Mouse (Mus musculus) T-cell, adult 2 months (primary cell): Measurements from ENCODE around the gene Rab40c.
A peak's percentile ranks its signal among the peaks of the same experiment; 100 is the strongest.

ENCODE experiments used
- DNase-seq: peaks from one replicate; pipeline ENCODE4 v3.0.0; 2022; ENCODE audit warnings: low spot score

Gene Rab40c

DNA sequence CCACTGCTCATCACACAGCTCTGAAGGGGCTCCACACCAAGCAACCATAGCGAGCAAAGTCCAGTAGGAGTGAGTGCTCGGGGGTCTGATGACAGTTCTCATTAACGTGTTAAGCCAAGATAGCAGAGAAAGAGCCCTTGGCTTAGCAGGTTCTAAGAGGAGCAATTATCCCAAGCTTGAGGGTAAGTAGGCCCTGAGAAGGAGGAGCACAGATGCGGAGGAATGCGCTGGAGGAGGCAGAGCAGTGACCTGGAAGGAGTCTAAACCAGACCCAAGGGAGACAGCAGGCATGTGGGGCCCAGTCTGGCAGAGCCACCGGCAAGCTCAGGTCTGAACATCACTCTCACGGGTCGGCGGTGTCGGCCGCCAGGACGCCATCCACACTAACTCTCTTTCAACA lies 23.6 kb downstream of the Rab40c start:
- DNase-seq = no peak

DNA sequence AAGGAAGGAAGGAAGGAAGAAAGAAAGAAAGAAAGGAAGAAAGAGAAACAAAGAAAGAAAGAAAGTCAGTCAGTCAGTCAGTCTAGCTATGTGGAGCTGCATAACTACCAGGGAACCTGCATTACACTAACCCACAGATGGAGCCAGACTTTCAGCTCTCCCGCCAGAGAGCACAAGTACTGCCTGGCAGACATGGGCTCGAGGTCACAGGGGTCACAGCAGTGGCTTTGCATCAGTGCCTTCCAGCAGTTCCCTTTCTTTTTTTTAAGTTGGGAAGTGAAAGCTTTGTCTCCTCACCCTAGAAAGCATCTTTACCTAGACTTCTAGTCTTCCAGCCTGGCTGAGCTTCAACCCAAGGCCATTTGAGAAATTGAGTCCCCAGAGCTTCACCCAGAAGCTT lies 24.1 kb downstream of the Rab40c start:
- DNase-seq = no peak

DNA sequence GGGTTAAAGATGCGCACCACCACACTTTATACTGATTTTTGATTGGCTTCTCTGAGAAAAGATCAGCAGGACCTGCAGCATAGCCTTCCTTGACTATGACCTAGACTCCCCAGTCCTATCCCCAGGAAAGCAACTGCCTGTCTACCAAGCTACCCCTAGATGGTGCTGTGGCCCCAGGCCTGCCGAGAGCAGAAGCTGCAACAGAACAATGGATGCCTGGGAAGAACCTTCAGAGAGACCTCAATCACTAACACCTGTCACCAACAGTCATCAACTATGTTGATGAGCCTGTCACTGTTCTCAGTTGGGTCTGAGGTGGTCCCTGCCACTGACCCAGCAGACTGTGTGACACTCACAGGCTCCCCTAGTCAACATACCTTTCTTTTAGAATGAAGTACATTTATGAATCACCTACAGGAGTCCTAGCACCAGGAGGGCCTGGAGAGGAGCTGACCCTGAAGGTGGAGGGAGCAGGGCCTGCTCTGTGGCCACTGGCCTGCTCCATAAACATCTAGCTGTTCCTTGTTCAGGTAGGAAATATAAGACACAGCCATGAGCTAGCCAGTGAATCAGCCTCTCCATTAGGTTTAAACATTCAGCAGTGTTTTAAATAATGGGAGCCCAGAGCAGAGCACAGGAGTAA lies 25.4 kb downstream of the Rab40c start:
- DNase-seq = peak; percentile 73

DNA sequence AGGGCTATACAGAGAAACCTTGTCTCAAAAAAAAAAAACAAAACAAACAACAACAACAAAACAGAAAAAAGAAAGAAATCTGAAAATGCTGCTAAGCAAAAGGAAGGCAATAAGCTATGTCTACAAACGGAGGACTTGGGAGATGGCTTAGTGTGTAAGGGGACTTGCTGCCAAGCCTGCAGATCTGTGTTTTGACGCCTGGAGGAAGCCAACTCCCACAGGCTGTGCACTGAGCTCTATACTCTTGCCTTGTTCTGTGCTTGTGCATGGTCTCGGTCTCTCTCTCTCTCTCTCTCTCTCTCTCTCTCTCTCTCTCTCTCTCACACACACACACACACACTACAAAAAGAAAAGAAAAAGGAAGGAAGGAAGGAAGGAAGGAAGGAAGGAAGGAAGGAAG lies 30.7 kb downstream of the Rab40c start:
- DNase-seq = no peak

DNA sequence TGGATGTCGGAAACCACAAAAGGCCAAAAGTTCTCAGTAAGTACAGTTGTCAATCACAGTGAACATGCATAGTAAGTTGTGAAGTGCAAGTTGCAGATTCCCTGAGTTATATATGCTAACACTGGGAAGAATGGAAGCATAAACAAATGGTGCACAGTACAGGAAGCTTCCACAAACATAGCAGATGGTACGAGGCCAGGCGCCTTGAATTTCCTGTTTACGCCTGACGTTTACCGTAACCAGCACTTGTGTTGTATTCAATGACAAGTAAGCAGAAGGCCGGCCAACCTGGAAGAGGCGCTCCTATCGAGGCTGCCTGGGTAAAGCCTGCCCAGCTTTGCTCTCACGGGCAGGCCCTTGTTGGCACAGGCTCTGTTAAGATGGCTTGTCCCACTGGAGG lies 32.1 kb downstream of the Rab40c start:
- no peak for DNase-seq

DNA sequence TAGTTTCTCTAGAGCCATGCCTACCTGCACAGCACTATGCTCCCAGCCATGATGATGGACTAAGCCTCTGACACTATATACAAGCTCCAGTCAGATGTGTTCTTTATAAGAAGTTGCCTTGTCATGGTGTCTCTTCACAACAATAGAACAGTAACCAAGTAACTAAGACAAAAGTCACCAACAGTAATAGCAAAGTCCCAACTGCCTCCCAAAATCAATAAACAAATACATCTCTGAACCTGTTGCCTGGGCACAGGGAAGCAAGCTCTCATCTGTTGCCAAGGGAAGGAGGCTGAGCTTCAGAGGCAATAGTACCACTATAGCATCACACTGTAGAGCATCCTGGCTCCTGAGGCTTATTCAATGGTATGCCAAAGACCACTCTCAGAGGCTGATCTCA lies 32.7 kb downstream of the Rab40c start:
- no peak for DNase-seq

DNA sequence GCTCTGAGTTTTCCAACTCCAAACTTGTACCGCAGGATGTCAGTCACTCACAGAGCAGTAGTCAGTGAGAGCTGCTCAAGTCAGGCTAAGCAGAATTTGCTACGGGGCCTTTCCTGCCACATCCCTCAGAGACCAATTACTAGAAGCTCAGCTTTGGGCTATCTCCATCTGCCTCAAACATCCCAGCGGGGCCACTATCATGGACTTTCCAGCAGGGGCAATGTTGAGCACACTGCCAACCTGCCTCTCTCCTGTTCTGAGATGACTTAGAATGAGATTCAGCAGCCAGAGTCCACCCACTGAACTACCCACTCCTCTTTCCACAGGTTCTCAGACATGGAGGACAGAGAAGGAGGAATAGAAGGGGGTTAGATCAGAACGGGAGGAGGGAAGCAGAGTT lies 33.9 kb downstream of the Rab40c start:
- peak; percentile 27 for DNase-seq

DNA sequence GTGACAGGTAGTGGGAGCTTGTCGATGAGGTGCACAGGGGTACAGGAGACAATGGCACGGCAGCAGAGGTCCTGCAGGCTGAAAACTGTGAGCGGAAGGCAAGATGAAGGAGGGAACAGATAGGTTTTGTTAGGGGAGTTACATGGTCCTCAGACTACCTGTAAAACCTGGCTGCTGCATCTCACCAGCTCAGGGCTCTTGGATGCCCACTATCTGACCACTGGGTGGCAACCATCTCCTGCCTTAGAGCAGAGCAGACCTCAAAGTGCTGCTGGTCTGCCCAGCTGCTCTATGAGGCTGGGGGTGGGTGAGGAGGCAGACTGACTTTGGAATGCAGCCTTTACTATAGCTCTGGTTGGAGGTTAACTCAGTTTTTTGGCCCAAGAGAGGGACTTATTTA lies 35.7 kb downstream of the Rab40c start:
- no peak for DNase-seq

DNA sequence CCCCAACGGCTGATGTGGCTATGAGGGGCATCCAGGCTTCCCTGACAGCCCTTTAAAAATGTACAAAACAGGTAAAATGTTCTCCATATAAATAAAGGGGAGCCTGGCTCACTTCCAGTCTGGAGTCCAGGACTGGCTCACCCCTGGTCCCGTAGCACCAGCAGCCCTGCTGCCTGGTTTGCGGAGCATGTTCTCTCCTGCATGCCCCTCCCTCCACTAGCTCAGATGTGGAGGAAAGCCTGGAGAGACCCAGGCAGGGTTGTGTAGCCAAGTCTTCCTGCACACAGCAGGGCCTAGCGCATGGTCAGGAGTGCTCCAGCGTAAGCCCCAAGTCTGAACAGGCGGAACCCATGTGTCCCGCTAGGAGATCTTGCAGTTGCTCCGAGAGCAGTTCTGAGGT lies 36.3 kb downstream of the Rab40c start:
- no peak for DNase-seq

DNA sequence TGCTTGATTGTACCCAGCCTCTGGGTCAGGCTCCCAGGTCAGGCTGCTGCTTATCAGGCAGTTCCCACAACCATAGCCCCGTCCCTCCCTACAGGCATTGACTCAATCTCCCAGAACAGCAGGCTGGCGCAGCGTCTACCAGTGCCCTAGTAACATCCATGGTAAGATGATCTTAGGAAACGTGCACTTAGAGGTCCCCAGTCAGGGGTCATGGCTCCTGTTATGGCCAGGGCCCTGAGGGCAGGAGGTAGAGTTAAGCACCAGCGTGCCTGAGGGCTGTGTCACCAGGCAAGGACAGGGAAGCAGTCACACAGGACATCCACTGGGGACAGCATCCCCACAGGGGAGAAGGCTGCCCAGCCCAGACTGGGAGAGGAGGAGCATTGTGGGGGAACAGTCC lies 37.2 kb downstream of the Rab40c start:
- DNase-seq = no peak

DNA sequence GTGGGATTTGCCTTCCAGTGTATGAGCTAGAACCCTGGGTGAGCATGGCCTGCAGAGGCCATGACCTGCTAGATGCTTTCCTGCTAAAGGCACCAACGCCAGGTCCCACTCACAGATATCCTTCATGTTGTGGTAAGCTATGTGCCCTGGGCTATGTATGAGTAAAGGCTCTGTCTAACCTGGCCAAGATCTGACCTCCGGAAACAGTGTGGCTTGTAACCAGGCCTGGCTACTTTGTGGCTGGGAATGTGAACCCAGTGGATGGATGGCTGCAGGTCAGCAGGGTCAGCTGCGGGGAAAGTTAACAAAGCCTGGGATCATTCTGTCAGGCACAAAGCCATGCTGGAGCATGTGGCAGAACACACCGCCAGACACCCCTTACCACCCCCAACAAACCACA lies 37.8 kb downstream of the Rab40c start:
- no peak for DNase-seq

DNA sequence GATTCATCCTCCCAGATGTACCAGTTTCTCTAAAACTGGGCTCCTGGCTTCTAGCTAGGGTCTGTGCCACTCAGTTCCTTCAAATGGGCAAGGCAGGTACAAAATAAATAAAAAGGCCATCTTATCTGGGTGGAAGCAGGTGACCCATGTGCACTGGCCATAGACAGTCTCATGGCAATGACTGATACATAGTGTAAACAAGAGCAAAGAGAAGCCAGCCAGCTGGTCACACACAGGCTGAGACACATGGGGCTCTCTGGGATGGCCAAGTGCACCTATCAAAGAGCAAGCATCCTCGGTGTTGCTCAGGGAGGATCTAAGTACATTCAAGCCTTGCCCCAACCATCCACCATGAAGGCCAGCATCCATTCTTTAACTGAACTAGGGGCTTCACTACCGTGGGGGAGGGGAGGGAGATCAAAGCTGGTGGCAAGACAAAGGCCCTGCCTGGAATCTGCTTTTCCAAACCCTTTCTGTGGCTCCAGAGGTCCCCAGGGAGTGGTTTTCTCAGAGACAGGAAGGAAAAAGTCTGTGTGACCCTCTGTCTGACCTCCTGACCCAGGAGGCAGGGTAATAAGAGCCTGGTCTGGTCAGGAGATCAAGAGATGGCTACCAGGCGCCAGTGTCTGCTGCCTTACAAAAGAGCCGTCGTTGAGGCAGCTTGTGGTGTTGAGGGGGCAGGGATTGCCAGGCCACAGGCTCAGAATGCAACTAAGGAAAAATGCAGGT lies 38.5 kb downstream of the Rab40c start:
- DNase-seq = no peak

DNA sequence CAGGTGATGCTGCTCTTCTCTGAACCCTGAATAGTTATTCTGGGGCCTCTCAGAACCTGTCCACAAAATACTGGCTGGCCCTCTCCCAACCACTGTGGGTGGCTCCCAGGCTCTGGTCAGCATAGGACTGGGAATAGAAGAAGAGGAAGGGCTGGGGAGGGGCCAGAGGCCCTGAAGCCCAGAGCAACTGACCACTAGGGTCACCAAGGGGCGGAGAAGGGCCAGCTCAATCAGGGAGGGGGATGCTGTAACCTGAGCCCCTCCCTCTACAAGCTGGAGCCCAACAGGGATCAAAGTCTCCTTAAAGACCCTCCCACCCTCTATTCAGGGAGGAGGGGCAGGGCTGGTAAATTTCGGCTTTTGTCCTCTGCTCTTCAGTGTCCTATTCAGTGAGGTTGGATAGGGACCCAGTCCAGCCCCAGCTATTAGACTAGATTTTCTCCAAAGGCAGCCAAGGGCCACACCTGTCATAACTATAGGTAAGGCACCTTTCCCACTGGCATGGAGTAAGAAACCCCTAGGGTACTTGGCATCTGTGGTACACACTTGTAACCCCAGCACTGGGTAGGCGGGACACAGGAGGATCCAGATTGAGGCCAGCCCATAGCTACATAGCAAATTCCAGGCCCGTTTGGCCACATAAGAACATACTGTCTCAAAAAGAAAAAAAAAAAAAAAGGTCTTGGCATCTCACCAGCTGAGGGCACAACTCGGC lies 39.2 kb downstream of the Rab40c start, which contains the start of gene Wfikkn1:
TSS of gene Wfikkn1 (minus strand) at position 663 of the 715 bp plus-strand sequence.
- DNase-seq = no peak

DNA sequence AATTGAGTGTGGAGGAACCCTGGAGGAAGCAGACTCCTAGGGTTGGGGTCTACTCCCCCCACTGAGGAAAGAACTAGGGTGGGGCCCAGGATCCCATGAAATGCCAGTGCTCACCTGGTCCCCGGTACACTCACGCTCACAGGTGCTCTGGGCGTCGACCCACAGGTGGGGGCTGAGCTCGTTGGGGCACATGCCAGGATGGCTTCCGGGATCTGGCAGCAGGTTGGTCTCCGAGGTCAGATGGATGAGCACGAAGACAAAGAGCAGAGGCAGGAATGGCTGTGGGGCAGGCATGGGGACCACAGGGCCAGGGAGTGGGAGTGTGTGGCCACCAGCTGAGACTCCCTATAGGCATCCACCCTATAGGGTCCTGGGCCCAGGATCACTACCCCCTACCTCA lies 39.8 kb downstream of the Rab40c start:
- DNase-seq = no peak

DNA sequence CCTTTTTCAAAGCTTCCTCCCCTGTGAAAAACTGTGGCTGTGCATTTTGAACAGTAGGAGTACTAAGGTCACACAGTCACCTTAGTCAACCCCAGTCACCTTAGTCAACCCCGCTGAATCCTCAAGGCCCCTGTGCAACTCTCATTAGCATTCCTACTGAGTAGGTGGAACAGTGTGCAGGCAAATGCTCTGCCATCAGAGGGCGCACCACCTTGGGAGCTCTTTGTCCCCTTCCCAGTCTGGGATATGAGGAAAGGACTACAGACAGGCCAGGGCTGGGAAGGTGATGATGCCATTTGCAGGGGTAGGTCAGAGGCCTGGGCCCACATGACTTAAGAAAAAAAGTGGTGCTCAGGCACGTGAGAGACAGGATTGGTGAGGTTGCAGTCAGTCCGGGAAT lies 40.3 kb downstream of the Rab40c start:
- DNase-seq = no peak

DNA sequence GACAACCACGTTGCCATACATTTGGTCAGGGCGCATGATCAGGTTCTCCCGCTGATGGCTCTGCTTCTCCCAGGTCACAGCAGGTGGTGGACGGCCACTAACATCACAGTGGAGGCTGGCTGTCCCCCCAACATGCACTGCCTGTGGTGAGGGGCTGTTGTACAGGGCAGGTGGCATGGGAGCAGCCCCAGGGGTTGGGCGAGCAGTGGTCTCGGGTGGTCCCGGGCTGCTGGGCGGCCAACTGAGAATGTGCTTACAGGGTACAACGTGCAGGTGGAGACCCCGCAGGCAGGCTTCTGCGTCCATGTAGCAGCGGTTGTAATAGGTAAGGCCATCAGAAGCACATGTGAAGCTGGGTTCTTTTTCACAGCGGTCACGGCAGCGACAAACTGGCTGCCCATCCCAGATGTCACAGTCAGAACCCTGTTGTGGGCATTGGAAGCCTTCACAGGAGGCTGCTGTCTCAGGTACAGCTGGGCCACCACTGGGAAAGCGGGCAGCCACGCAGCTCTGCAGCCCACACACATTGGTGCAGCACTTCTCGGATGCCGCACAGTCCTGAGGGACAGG lies 40.8 kb downstream of the Rab40c start:
- DNase-seq = no peak

DNA sequence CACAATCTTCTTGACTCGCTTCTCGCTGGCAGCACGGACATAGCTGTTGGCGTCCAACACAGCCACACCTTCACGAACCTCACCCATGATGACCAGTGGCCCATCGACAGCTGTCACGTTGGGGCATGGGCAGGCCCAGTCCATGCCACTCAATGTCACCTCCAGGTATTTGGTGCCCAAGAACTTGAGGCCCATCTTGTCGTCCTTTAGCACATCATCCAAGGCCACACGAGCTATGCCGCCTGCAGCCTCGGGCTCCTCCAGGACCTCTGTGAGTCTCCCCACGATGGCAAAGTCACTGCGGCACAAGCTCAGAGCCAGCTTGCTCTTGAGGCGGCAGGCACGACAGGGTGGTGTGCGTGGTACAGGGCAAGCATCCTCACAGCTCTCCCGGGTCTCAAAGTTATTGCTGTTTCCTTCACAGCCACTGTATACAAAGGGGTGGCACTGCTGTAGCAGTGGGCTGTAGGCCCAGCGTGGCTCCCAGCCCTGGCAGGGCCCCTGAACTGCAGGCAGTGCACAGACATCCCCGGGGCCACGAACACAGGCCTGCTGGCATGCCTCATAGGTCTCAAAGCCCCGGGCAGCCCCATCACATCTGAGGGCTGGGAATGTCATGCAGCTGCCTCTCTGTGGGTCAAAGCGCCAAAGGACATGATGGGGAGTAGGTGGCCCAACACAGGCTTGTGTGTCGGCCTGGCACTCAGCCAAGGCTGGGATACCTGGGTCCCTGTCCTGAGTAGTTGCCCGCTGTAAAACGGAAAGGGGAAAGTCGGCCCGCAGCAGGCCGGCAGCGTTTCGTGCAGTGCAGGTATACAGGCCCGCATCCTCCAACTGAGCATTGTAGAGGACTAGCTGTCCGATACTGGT lies 41.6 kb downstream of the Rab40c start:
- DNase-seq = no peak

DNA sequence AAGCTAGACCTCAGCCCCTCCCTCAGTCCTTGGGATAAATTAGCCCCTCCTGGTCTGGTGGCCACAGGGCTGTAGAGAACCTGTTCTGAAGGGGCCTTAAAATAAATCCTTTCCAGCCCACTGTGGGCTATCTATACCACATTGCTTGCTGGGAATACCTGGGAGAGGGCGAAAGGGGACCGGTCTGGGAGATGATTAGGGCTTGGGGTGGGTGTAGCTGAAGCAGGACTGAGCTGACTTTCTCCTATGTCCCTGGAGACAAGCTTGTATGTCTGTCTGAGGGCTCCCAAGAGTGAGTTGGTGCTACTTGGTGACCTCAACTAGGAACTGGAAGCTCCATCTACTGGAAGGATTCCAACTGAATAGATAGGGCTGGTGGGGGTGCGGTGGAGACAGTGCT lies 42.5 kb downstream of the Rab40c start:
- no peak for DNase-seq

DNA sequence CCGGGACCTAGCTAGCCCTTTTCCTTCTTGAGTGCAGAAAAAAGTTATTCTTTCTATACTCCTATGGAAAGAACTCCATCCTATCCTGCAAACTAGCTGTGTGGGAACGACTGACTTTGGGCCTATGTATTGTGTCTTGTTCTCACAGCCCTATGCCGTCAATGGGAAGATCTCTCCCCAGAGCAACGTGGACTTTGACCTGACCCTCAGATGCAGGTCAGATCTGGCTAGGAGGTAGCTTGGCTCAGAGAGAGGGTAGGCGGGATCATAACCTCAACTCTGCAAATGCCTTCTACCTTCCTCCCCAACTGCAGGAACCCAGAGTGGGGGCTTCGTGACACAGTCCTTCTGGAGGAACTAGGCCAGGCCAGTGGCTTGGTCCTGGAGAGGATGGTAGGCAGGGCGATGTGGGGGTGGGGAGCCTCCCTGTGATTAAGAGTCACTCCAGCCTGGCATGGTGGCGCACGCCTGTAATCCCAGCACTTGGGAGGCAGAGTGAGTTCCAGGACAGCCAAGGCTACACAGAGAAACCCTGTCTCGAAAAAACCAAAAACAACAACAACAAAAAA lies 43.1 kb downstream of the Rab40c start:
- no peak for DNase-seq

DNA sequence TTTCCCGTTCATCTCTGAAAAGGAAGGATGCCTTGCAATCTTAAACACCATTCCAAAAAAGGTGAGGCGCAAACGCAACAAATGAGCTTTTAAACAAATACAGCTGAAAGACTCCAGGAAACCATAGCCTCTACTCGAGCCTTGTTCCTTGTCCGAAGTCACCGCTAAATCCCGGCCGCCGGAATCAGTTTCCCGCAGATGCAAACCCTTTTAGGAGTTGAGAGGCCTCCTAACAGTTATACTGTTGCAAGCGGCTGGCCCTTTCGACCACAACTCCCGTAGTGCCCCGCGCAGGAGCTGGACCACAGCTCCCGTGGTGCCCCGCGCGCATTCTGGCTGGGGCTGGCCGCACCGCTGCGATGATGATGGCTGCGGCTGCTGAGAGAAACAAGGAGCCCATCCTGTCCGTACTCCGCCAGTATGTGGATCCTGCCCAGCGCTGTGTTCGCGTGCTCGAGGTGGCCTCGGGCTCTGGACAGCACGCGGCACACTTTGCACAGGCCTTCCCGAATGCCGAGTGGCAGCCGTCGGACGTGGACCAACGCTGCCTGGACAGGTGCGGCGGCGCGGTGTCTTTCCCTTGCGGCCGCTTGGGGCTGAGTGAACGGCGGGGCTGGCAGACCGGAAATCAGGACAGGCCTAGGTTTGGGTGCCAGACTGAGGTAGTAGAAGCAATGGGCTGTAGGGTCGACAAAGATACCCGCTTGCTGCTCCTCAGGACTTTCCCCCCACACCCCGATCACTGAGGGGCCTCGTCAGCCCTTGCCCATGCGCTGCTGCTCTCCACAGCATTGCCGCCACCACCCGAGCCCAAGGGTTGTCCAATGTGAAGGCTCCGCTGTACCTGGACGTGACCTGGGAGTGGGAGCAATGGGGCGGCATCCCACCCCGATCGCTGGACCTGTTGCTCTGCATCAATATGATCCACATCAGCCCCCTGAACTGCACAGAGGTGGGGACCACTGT lies 44.1 kb downstream of the Rab40c start:
- peak; percentile 84 for DNase-seq
